Mouse (Mus musculus) hindbrain, embryonic 13.5 days (tissue): Measurements from ENCODE around the gene Timm50. TPM values are rescaled to one million over a fixed set of nuclear protein-coding genes. Genes with fewer than 3 reads are reported as not detected.

ENCODE experiments used
- ATAC-seq: fragments of 200-750 bp; cut with Nextera tagmentation; 2 replicates; pipeline ENCODE4 v1.8.0; 2017; ENCODE audit warnings: moderate TSS enrichment; ENCODE audit not compliant: low FRiP score
- H3K27ac ChIP-seq: fragments of 300-500 bp; sonication (generic); 2 replicates; pipeline ENCODE4 v1.5.1; 2015; ENCODE audit warnings: inconsistent platforms, mild to moderate bottlenecking, moderate library complexity
- H3K27me3 ChIP-seq: fragments of 300-500 bp; sonication (generic); 2 replicates; pipeline ENCODE4 v1.6.1; 2015; ENCODE audit warnings: mild to moderate bottlenecking, inconsistent platforms
- H3K36me3 ChIP-seq: fragments of 300-500 bp; sonication (generic); 2 replicates; pipeline ENCODE4 v1.6.1; 2015; ENCODE audit warnings: mild to moderate bottlenecking, inconsistent platforms
- H3K4me1 ChIP-seq: fragments of 300-500 bp; sonication (generic); replicated peaks from 2 replicates; pipeline ENCODE4 v1.6.1; 2015; ENCODE audit warnings: inconsistent platforms
- H3K4me2 ChIP-seq: fragments of 300-500 bp; sonication (generic); 2 replicates; pipeline ENCODE4 v1.6.1; 2015; ENCODE audit warnings: inconsistent platforms, mild to moderate bottlenecking, moderate library complexity
- H3K4me3 ChIP-seq: fragments of 300-500 bp; sonication (generic); 2 replicates; pipeline ENCODE4 v1.5.1; 2015; ENCODE audit warnings: mild to moderate bottlenecking, inconsistent platforms
- H3K9ac ChIP-seq: fragments of 300-500 bp; sonication (generic); 2 replicates; pipeline ENCODE4 v1.6.1; 2015; ENCODE audit warnings: mild to moderate bottlenecking, inconsistent platforms
- H3K9me3 ChIP-seq: fragments of 300-500 bp; sonication (generic); 2 replicates; pipeline ENCODE4 v1.6.1; 2016; ENCODE audit warnings: inconsistent platforms
- WGBS: fragments of 180-500 bp; shearing (Covaris S2); methylation state at CpG from one replicate; pipeline ENCODE4 v1.1.7; 2015; 5-methylcytosine and 5-hydroxymethylcytosine counted together
- polyA plus RNA-seq: library from polyadenylated mRNA; unstranded; fragments of >200 nt; fragmentation: Nextera tagmentation; extraction: Ambion mirVana; gene quantifications from 2 replicates; pipeline ENCODE4 v1.2.1, GENCODE M21; 2015

Timm50 gene
- polyA plus RNA-seq, 1 experiment from 2014 or later, result 134 TPM

DNA sequence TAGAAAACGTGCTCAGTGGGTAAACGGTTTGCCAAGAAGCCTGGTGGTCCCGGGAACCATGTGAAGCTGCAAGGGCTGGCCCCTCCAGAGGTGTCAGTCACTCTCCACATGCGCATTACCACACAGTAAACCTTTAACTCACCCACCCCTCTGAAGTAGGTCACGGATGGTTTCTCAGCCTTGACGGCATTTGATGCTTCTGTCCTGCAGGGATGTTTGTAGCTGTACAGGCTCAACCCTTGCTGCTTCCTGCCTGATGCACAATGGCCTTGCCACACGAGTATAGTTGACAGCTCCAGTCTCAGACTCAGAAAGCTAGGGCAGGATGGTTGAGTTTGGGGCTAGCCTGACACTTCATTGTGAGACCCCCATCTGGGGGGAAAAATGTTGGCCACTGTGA, 31.2 kb downstream of the Timm50 start:
- no peak for ATAC-seq

DNA sequence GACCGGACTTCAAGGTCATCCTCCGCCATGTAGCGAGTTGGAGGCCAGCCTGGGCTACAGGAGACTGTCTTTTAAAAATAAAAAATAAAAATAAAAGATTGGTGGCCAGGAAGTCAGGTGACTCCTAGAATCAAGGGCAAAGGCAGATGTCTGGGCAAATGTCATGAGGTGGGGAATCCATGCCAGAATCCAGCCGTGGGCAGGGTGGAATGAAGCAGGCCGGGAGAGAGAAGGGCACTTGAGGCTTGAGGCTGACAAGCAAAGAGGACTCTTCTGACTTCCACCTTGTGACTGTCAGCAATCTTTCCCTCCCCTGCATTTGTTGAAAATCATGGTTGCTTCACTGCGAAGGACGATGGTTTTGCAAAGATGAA, 33.6 kb downstream of the Timm50 start:
- Histone ChIP-seq H3K36me3 (peaks cover 15% of the 10 kb centered on the region), H3K9me3 (no peaks in the 10 kb centered on the region), H3K4me3 (peak overlapping the region; percentile 69), H3K27ac (peak overlapping the region; percentile 91), H3K4me2 (peak overlapping the region; percentile 86), H3K4me1 (peaks cover 21% of the 10 kb centered on the region), H3K9ac (peak overlapping the region; percentile 91), H3K27me3 (no peaks in the 10 kb centered on the region)
- ATAC-seq, result no peak
- 85% methylated on average over 7 of the region's 7 CpGs for WGBS

More for the DNA sequence above, 31.2 kb downstream of the Timm50 start:
- WGBS, result 85% methylated on average over 7 of the region's 7 CpGs
- no peak overlapping the region for H3K4me2 ChIP-seq
- H3K27ac ChIP-seq, result no peak overlapping the region
- H3K9me3 ChIP-seq, result no peaks in the 10 kb centered on the region
- peaks cover 21% of the 10 kb centered on the region for H3K4me1 ChIP-seq
- no peak overlapping the region for H3K4me3 ChIP-seq
- H3K9ac ChIP-seq, result no peak overlapping the region
- H3K36me3 ChIP-seq, result 0 out of 2 replicates have a peak, but pooled peaks cover 7% of the 10 kb centered on the region
- no peaks in the 10 kb centered on the region for H3K27me3 ChIP-seq

DNA sequence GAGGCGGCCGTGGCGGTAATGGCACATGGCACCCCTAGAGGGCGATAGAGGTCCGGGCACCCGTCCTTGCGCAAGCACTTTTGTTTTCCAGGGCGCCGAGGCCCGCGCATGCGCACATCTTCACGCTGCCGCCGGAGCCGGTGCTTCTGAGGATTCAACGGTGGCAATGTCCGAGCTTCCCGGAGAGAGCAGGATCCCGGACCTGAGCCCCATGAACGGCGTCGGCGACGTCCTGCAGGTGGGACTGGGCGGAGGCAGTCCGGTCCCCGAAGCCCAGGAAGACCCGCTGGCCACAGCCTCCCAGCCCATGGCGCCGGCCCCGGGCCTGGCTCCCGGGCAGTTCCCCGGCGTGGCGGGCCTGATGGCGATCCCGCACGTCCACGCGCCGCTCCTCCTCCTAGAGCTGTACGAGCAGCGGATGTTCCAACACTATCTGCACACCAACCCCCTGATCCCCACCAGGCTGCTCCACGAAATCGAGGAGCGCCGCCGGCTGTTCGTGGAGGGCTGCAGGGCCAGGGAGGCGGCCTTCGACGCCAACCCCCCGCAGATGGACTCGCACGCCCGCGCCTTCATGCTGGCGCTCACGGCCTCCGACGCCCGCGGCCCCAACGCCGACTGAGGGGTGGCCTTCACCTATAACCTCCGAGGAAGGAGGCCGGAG, 34.1 kb downstream of the Timm50 start, which contains the start of gene Eid2b:
Gene Eid2b (plus strand): TSS at position 125 of the 664 bp plus-strand sequence.
- peak within 1 kb of the TSS; percentile 86 for H3K4me2 ChIP-seq
- H3K9ac ChIP-seq, result peak within 1 kb of the TSS; percentile 91
- H3K4me3 ChIP-seq, result peak within 1 kb of the TSS; percentile 69
- peak; percentile 68 for ATAC-seq
- WGBS, result 3% methylated on average over 68 of the region's 68 CpGs
- H3K36me3 ChIP-seq, result peaks cover 20% of the 10 kb centered on the region
- peaks cover 21% of the 10 kb centered on the region for H3K4me1 ChIP-seq
- H3K27me3 ChIP-seq, result no peaks in the 10 kb centered on the region
- H3K9me3 ChIP-seq, result no peaks in the 10 kb centered on the region
- peak within 1 kb of the TSS; percentile 91 for H3K27ac ChIP-seq

DNA sequence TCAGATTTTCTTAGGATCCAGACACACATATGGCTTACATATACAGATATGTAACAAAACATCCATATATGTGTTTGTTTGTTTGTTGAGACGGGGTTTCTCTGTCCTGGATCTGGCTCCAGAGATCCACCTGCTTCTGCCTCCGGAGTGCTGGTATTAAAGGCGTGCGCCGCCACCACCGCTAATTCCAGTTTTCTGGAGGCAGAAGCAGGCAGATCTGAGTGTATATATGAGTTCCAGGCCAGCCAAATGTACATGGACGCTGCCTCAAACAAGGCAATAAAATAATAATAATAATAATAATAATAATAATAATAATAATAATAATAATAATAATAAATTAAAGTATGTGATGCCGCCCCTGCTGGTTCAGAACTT, 34.6 kb downstream of the Timm50 start:
- no peak for ATAC-seq
- Histone ChIP-seq H3K4me3 (no peak overlapping the region), H3K4me1 (peaks cover 21% of the 10 kb centered on the region), H3K36me3 (peaks cover 25% of the 10 kb centered on the region), H3K27me3 (no peaks in the 10 kb centered on the region), H3K9ac (no peak overlapping the region), H3K9me3 (no peaks in the 10 kb centered on the region), H3K27ac (no peak overlapping the region), H3K4me2 (no peak overlapping the region)
- WGBS, result 63% methylated on average over 8 of the region's 8 CpGs

DNA sequence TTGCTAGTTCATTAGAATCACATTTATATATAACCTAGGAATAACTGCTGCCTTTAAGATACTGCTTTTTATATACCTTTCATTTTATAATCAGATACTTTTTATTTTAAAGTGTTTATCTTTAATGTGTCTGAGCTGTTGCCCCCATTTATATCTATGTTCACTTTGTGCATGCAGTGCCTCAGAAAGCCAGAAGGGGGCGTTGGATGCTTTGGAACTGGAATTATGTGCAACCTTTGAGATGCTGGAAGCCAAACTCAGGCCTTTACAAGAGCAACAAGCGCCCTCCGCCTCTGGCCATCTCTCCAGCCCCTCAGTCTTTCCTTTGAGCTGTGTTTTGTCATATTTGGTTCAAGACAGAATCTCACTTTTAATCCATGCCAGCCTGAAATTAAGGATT, 40.1 kb downstream of the Timm50 start:
- ATAC-seq, result no peak
- no peaks in the 10 kb centered on the region for H3K9me3 ChIP-seq
- peaks cover 41% of the 10 kb centered on the region for H3K36me3 ChIP-seq
- 73% methylated on average over 3 of the region's 3 CpGs for WGBS
- no peaks in the 10 kb centered on the region for H3K27me3 ChIP-seq
- H3K4me2 ChIP-seq, result no peak overlapping the region
- no peak overlapping the region for H3K9ac ChIP-seq
- H3K4me3 ChIP-seq, result no peak overlapping the region
- H3K4me1 ChIP-seq, result peaks cover 18% of the 10 kb centered on the region
- no peak overlapping the region for H3K27ac ChIP-seq

DNA sequence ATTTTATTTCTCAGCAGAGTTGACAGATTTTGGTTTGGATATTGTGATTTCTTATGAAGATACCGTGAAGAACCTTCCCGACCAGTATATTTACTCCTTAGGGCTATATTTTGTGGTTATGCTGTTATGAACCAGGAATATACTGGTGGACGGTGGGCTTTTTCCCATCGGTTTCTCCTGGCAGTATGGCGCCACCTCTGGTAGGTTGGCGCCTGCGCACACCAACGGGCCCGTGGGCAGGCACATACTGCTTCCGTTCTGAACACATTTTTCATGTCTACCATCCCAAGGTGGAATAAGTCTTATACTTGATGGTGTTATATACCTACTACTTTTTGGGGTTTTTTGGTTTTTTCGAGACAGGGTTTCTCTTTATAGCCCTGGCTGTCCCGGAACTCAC, 42.5 kb downstream of the Timm50 start:
- ATAC-seq, result no peak
- H3K4me3 ChIP-seq, result peak overlapping the region; percentile 99
- 94% methylated on average over 12 of the region's 12 CpGs for WGBS

DNA sequence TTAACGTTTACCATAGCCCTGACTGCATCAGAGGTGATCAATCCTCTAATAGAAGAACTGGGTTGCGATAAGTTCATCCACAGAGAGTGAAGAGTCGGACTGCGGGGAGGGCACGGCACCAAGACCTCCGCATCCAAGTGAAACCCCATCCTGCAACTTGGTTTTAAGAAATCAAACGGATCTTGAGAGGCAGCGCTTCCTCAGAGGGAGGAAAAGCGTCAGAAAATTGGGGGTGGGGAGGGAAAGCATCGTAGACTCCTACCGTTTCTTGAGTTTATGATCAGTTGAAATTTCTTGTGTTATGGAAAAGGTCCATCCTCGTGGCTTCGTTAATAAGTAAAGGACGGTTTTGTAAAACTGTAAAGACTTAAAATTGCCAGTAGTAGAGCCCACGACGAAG, 43.3 kb downstream of the Timm50 start:
- peak overlapping the region; percentile 99 for H3K4me3 ChIP-seq
- H3K27me3 ChIP-seq, result 0 out of 2 replicates have a peak, but pooled peaks cover 9% of the 10 kb centered on the region
- no peaks in the 10 kb centered on the region for H3K9me3 ChIP-seq
- peak overlapping the region; percentile 86 for H3K4me2 ChIP-seq
- no peak for ATAC-seq
- 31% methylated on average over 16 of the region's 16 CpGs for WGBS
- peak overlapping the region; percentile 96 for H3K27ac ChIP-seq
- H3K4me1 ChIP-seq, result peaks cover 18% of the 10 kb centered on the region
- H3K36me3 ChIP-seq, result peaks cover 35% of the 10 kb centered on the region
- peak overlapping the region; percentile 100 for H3K9ac ChIP-seq

More for the DNA sequence above, 42.5 kb downstream of the Timm50 start:
- Histone ChIP-seq H3K36me3 (peaks cover 37% of the 10 kb centered on the region), H3K27ac (no peak overlapping the region), H3K27me3 (0 out of 2 replicates have a peak, but pooled peaks cover 5% of the 10 kb centered on the region), H3K4me2 (peak overlapping the region; percentile 86; the same call in 1 of the 2 replicates), H3K4me1 (peaks cover 18% of the 10 kb centered on the region), H3K9ac (no peak overlapping the region), H3K9me3 (no peaks in the 10 kb centered on the region)

DNA sequence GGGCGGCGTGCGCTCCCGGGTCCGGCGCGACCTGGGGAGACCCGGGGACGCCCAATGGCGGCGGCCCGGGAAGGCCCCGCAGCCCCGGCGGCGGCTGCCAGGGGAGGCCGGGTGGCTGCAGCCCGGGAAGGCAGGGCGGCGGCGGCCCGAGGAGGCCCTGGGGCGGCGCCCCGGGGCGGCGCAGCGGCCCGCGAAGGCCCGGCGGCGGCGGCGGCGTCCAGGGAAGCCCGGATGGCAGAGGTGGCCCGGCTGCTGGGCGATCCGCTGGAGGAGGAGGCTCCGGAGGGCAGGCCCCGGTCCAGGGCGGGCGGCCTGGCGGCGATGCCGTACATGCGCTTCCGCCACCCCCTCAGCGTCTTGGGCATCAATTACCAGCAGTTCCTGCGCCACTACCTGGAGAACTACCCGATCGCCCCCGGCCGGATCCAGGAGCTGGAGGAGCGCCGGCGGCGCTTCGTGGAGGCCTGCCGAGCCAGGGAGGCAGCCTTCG, 43.8 kb downstream of the Timm50 start:
- peak; percentile 82 for ATAC-seq
- under 1% methylated on average over 47 of the region's 62 CpGs for WGBS
- Histone ChIP-seq H3K27me3 (0 out of 2 replicates have a peak, but pooled peaks cover 9% of the 10 kb centered on the region), H3K4me1 (peaks cover 18% of the 10 kb centered on the region), H3K36me3 (peaks cover 31% of the 10 kb centered on the region), H3K27ac (peak overlapping the region; percentile 96), H3K9me3 (no peaks in the 10 kb centered on the region), H3K9ac (peak overlapping the region; percentile 100), H3K4me3 (peak overlapping the region; percentile 99), H3K4me2 (peak overlapping the region; percentile 86)

DNA sequence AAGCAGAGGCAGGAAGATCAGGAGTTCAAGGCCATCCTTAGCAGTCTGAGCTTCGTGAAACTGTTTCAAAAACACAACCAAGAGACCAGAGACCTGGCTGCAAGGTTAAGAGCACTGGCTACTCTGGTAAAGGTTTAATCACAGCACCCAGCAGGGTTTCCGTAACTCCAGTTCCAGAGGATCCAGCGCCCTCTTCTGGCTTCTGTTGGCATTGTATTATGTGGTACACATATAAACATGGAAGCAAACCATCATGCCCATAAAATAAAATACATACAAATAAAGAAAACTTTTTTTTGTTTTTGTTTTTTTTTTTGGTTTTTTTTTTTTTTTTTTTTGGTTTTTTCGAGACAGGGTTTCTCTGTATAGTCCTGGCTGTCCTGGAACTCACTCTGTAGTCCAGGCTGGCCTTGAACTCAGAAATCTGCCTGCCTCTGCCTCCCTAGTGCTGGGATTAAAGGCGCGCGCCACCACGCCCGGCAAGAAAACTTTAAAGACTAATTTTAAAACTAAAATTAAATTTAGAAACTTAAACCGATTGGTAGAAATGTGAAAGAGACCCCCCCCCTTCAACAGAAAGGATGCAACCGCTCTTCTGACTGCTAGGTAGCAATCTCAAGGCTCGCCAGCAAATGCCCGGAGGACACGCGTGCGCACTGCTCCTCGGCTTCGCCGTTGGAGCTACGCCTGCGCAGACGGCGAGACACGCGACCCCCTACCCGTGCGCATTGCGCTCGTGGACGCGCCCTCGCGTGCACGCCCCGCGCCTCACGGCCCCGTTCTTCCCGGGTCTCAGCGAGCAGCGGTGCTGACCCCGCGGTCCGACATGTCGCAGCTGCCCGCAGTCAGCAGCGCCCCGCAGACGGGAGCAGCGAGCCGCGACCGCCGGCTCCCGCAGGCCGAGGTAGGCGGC, 44.5 kb downstream of the Timm50 start, which contains the start of gene Eid2:
Gene Eid2 (plus strand): TSS at position 753 of the 913 bp plus-strand sequence.
- Histone ChIP-seq H3K4me2 (peak within 1 kb of the TSS; percentile 86), H3K9me3 (no peaks in the 10 kb centered on the region), H3K27me3 (0 out of 2 replicates have a peak, but pooled peaks cover 9% of the 10 kb centered on the region), H3K4me1 (peaks cover 18% of the 10 kb centered on the region), H3K36me3 (peaks cover 24% of the 10 kb centered on the region), H3K4me3 (peak within 1 kb of the TSS; percentile 99), H3K9ac (peak within 1 kb of the TSS; percentile 100), H3K27ac (peak within 1 kb of the TSS; percentile 96)
- 7% methylated on average over 53 of the region's 57 CpGs for WGBS
- ATAC-seq, result peak; percentile 93

DNA sequence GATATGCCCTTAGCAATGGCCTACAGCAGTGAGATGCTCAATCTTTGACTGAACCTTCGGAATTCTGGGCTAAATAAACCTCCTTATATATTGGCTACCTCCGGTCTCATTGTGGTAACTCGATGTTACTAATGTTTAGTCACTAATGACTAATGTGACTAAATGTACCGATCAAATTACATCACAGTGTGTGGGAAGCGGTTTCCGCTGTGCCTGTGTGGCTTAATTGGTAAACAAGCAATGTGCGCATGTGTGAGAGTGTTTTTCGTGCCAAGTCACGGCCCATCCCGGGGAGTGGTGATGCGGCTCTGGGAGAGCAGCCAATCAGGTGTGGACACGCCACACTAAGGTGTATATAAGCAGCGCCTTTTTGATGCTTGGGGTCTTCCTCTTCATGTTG, 46.5 kb downstream of the Timm50 start:
- no peak for ATAC-seq
- Histone ChIP-seq H3K9ac (no peak overlapping the region), H3K4me3 (no peak overlapping the region), H3K27me3 (0 out of 2 replicates have a peak, but pooled peaks cover 9% of the 10 kb centered on the region), H3K36me3 (peaks cover 13% of the 10 kb centered on the region), H3K27ac (no peak overlapping the region), H3K4me1 (peaks cover 16% of the 10 kb centered on the region), H3K4me2 (no peak overlapping the region), H3K9me3 (no peaks in the 10 kb centered on the region)
- WGBS, result 88% methylated on average over 13 of the region's 13 CpGs

DNA sequence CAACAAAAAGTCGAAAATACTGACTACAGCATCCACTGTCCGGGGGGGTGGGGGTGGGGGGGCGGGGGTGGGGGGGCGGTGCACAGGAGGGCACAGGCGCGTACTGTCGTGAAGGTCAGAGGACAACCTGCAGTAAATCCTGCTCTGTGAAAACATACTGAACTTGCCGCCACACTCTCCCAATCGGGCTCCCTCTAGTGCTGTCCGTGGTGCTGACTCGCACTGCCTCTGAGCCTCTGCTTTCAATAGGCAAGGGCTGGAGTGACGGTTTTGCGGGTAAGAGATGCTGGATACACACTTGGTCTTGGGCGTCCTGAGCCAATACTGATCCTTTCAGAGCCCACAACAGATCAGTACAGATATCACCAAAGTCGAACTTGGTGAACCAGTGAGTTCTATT, 48.1 kb downstream of the Timm50 start:
- Histone ChIP-seq H3K27ac (no peak overlapping the region), H3K4me2 (no peak overlapping the region), H3K27me3 (0 out of 2 replicates have a peak, but pooled peaks cover 9% of the 10 kb centered on the region), H3K9me3 (no peaks in the 10 kb centered on the region), H3K36me3 (no peaks in the 10 kb centered on the region), H3K9ac (no peak overlapping the region), H3K4me1 (peaks cover 4% of the 10 kb centered on the region), H3K4me3 (no peak overlapping the region)
- WGBS, result 9% methylated on average over 15 of the region's 15 CpGs
- ATAC-seq, result no peak

DNA sequence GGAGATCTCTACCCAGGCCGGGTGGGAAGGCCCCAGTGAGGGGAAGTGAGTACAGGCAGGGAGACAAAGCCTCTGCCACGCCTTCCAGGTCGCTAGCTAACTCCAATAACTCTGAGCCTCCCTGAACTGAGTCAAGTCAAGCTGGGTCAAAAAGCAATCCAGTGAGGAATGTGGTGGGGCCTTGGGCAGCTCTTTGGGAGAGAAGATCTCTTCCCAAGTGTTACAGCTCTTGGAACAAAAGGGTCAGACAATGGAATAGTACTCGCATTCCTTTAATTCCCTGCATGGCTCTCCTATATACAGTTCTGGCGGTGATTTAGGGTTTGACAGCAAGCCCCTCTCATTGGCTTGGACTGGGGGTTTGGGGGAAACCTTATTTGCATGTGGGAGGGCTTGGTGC, 49.0 kb downstream of the Timm50 start:
- Histone ChIP-seq H3K9ac (no peak overlapping the region), H3K36me3 (no peaks in the 10 kb centered on the region), H3K4me1 (no peaks in the 10 kb centered on the region), H3K27me3 (0 out of 2 replicates have a peak, but pooled peaks cover 9% of the 10 kb centered on the region), H3K27ac (no peak overlapping the region), H3K9me3 (no peaks in the 10 kb centered on the region), H3K4me2 (no peak overlapping the region), H3K4me3 (no peak overlapping the region)
- ATAC-seq, result no peak
- 51% methylated on average over 5 of the region's 5 CpGs for whole genome bisulfite sequencing
